Mouse (Mus musculus): ENCODE results near the gene Zfp629. TPM values are rescaled to one million over a fixed set of nuclear protein-coding genes. Genes with fewer than 3 reads are reported as not detected.

Gene Zfp629
- polyA plus RNA-seq, 1 experiment from 2014 or later: 30.8 TPM

DNA sequence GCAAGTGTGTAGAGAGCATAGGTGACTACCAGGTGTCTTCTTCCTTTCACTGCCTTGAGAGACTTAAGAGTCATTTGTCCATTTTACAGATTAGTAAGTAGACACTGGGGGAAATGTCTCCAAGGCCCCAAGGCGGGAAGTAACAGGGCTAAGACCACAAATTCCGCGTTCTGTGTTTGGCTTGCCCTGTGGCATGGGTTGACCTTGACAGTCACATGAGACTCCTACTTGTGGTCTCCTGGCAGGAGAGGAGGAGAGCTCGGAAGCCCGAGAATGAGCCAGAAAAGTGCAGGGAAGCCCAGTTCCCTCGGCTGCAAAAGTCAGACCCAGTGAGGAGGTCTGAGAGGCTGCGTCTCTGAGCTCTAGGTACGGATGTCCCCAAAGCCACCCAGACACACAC, 2.1 kb downstream of the Zfp629 start:
- H3K9me3 ChIP-seq: no peaks in the 10 kb centered on the region
- WGBS: 85% methylated on average over 8 of the region's 8 CpGs
- peaks cover 47% of the 10 kb centered on the region for H3K36me3 ChIP-seq
- H3K27me3 ChIP-seq: no peaks in the 10 kb centered on the region
- H3K4me2 ChIP-seq (replicated peaks): peak overlapping the region; percentile 88
- H3K4me1 ChIP-seq (replicated peaks): peaks cover 36% of the 10 kb centered on the region
- no peak overlapping the region for H3K27ac ChIP-seq
- H3K9ac ChIP-seq (replicated peaks): peak overlapping the region; percentile 97
- peak overlapping the region; percentile 100 for H3K4me3 ChIP-seq (replicated peaks)
- no peak for ATAC-seq

- no peak for ATAC-seq
- Histone ChIP-seq H3K27ac (no peak overlapping the region), H3K27me3 (no peaks in the 10 kb centered on the region), H3K36me3 (peaks cover 66% of the 10 kb centered on the region), H3K4me1 (replicated peaks) (peaks cover 21% of the 10 kb centered on the region), H3K9me3 (no peaks in the 10 kb centered on the region), H3K4me2 (replicated peaks) (no peak overlapping the region), H3K4me3 (replicated peaks) (no peak overlapping the region), H3K9ac (replicated peaks) (no peak overlapping the region)
- 96% methylated on average over 26 of the region's 26 CpGs for WGBS
Observed at GRCm38 (mm10) chr7:127611561-127611960, 4.0 kb downstream of the Zfp629 start.

DNA sequence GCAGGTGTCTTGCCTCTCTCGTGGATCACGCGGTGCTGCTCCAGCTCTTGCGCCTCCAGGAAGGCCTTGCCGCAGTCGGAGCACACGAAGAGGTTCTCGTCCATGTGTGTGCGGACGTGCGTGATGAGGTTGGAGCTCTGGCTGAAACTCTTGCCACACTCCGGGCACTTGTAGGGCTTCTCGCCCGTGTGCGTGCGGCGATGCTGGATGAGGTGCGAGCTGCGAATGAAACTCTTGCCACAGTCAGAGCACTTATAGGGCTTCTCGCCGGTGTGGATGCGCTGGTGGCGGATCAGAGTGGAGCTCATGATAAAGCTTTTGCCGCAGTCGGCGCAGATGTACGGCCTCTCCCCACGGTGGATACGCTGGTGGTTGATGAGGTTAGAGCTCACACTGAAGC, 4.6 kb downstream of the Zfp629 start:
- Histone ChIP-seq H3K4me3 (replicated peaks) (no peak overlapping the region), H3K9me3 (no peaks in the 10 kb centered on the region), H3K4me2 (replicated peaks) (no peak overlapping the region), H3K9ac (replicated peaks) (no peak overlapping the region), H3K27me3 (no peaks in the 10 kb centered on the region), H3K36me3 (peaks cover 72% of the 10 kb centered on the region), H3K4me1 (replicated peaks) (peaks cover 16% of the 10 kb centered on the region), H3K27ac (no peak overlapping the region)
- 97% methylated on average over 29 of the region's 29 CpGs for WGBS
- no peak for ATAC-seq

GRCm38 (mm10) chr7:127607150-127607549, 8.4 kb downstream of the Zfp629 start:
- H3K4me2 ChIP-seq (replicated peaks): no peak overlapping the region
- H3K9me3 ChIP-seq: no peaks in the 10 kb centered on the region
- H3K36me3 ChIP-seq: peaks cover 94% of the 10 kb centered on the region
- H3K27me3 ChIP-seq: no peaks in the 10 kb centered on the region
- WGBS: 83% methylated on average over 6 of the region's 6 CpGs
- no peak for ATAC-seq
- no peak overlapping the region for H3K4me3 ChIP-seq (replicated peaks)
- no peak overlapping the region for H3K9ac ChIP-seq (replicated peaks)
- H3K27ac ChIP-seq: no peak overlapping the region
- no peaks in the 10 kb centered on the region for H3K4me1 ChIP-seq (replicated peaks)

DNA sequence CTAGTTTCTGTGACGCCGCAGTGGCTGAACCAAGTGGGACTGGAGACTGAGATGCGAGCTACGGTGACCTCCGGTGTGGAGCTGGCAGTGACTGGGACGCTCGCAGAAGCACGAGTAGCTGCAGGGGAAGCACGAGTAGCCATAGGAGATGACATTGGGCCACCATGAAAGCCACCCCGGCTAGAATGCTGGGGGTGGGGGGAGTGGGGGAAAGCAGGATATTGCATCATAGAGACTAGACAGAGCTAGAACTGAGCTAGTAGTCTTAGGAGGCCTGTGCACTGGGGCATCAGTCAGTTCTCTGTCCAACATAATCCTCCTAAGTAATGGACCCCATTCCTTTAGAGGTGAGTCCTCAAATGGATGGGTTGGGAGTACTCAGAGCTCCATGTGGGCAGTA, 11.3 kb downstream of the Zfp629 start:
- H3K27ac ChIP-seq: no peak overlapping the region

DNA sequence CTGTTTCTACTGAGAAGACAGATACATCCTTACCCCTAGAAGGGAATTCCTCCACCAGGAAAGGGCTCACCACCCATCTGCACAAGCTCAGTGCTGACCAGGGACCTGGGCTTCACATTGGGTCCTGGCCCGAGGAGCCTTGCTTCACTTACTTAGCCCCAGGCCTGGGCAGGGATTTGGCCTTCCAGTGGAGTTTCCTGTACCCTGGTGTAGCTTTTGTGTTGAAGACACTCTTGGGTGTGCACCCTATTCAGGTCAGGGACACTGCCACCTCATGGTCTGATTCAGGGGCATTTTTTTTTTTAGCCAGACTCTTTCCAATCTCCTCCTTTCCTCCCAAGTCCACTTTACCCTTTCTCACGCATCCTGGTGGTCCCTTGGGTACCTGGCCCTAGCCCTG, 12.7 kb downstream of the Zfp629 start:
- ATAC-seq: no peak
- H3K4me3 ChIP-seq (replicated peaks): no peak overlapping the region
- H3K9ac ChIP-seq (replicated peaks): no peak overlapping the region
- H3K4me1 ChIP-seq (replicated peaks): no peaks in the 10 kb centered on the region
- no peaks in the 10 kb centered on the region for H3K9me3 ChIP-seq
- WGBS: 87% methylated on average over 2 of the region's 2 CpGs
- no peak overlapping the region for H3K4me2 ChIP-seq (replicated peaks)
- H3K36me3 ChIP-seq: peaks cover 93% of the 10 kb centered on the region
- H3K27me3 ChIP-seq: no peaks in the 10 kb centered on the region
- no peak overlapping the region for H3K27ac ChIP-seq

More for the DNA sequence above, 11.3 kb downstream of the Zfp629 start:
- no peak overlapping the region for H3K4me2 ChIP-seq (replicated peaks)
- H3K27me3 ChIP-seq: no peaks in the 10 kb centered on the region
- no peaks in the 10 kb centered on the region for H3K4me1 ChIP-seq (replicated peaks)
- no peaks in the 10 kb centered on the region for H3K9me3 ChIP-seq
- 93% methylated on average over 10 of the region's 10 CpGs for WGBS
- no peak for ATAC-seq
- no peak overlapping the region for H3K4me3 ChIP-seq (replicated peaks)
- no peak overlapping the region for H3K9ac ChIP-seq (replicated peaks)
- peaks cover 93% of the 10 kb centered on the region for H3K36me3 ChIP-seq

DNA sequence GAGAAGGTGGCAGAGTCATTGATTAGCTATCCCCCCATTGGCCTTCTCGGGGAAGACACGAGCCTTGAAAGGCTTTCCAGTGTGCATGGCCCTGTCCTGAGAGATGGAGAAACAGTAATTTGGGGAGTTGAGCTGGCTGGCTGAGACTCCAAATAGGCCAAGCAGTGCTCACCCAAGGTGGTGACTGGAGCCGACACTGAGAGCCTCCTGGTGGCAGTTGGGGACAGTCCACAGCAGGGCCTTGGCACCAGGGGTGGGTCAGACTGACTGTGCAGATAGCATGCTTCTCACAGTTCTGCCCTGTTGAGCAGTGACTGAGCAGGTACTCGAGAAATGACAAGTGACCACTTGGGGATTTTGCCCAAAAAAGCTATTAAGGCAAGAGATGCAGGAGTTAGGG, 13.9 kb downstream of the Zfp629 start:
- H3K27ac ChIP-seq: no peak overlapping the region
- H3K36me3 ChIP-seq: peaks cover 93% of the 10 kb centered on the region
- no peak for ATAC-seq
- no peaks in the 10 kb centered on the region for H3K27me3 ChIP-seq
- H3K4me3 ChIP-seq (replicated peaks): no peak overlapping the region
- no peaks in the 10 kb centered on the region for H3K4me1 ChIP-seq (replicated peaks)
- H3K4me2 ChIP-seq (replicated peaks): no peak overlapping the region
- H3K9me3 ChIP-seq: no peaks in the 10 kb centered on the region
- H3K9ac ChIP-seq (replicated peaks): no peak overlapping the region
- 90% methylated on average over 4 of the region's 4 CpGs for WGBS

DNA sequence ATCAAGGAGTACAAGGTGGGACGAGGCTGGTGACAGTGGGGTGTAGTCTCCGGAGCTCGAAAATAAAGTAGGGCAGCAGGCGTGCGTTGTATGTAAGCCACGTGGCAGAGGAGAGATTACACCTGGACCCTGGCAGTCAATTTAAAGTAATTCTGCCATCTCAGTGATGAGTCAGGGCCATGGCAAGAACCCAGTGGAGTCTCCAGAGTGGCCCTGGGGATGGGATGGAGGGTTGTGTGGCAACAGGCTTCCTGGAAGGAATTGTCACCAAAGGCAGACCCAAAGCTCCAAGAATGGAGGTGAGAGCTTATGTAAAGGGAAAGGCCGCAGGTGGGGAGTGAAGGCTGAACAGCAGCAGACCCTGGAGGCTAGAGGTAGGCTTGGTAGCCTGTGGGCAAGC, 15.0 kb downstream of the Zfp629 start:
- no peak overlapping the region for H3K9ac ChIP-seq (replicated peaks)
- peaks cover 93% of the 10 kb centered on the region for H3K36me3 ChIP-seq
- H3K4me1 ChIP-seq (replicated peaks): no peaks in the 10 kb centered on the region
- H3K27ac ChIP-seq: no peak overlapping the region
- H3K4me3 ChIP-seq (replicated peaks): no peak overlapping the region
- ATAC-seq: no peak
- no peaks in the 10 kb centered on the region for H3K9me3 ChIP-seq
- WGBS: 96% methylated on average over 7 of the region's 7 CpGs
- no peak overlapping the region for H3K4me2 ChIP-seq (replicated peaks)
- H3K27me3 ChIP-seq: no peaks in the 10 kb centered on the region

DNA sequence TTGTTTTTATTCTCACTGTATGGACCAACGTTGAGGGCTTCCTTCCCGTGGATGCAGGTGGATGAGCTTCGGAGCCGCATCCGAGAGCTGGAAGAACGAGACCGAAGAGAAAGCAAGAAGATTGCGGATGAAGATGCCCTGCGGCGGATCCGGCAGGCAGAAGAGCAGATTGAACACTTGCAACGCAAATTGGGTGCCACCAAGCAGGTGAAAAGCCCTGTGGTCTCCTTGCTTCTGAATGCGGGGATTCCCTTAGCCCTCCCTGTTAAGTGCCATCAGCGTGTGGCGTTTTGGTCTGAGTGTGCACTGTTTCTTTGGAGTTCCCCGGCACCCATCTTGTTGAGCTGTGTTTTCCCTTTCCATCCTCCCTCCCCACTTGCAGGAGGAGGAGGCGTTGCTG, 18.9 kb downstream of the Zfp629 start:
- H3K27me3 ChIP-seq: no peaks in the 10 kb centered on the region
- H3K36me3 ChIP-seq: peaks cover 99% of the 10 kb centered on the region
- H3K4me1 ChIP-seq (replicated peaks): no peaks in the 10 kb centered on the region
- no peaks in the 10 kb centered on the region for H3K9me3 ChIP-seq
- WGBS: 94% methylated on average over 17 of the region's 17 CpGs
- no peak overlapping the region for H3K4me3 ChIP-seq (replicated peaks)
- no peak overlapping the region for H3K4me2 ChIP-seq (replicated peaks)
- no peak overlapping the region for H3K9ac ChIP-seq (replicated peaks)
- no peak for ATAC-seq
- no peak overlapping the region for H3K27ac ChIP-seq

DNA sequence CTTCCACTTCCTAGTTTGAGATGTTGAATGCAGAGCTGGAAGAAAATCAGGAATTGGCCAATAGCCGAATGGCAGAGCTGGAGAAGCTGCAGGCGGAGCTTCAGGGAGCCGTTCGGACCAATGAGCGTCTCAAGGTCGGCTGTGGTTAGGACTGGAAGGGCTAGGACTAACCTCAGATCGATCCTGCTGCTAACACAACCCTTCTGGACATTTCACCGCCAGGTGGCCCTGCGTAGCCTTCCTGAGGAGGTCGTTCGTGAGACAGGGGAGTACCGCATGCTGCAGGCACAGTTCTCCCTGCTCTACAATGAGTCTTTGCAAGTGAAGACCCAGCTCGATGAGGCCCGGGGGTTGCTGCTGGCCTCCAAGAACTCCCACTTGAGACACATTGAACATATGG, 23.0 kb downstream of the Zfp629 start:
- Histone ChIP-seq H3K9me3 (no peaks in the 10 kb centered on the region), H3K4me3 (replicated peaks) (no peak overlapping the region), H3K36me3 (peaks cover 80% of the 10 kb centered on the region), H3K9ac (replicated peaks) (no peak overlapping the region), H3K27ac (no peak overlapping the region), H3K4me1 (replicated peaks) (peaks cover 13% of the 10 kb centered on the region), H3K4me2 (replicated peaks) (no peak overlapping the region), H3K27me3 (no peaks in the 10 kb centered on the region)
- 89% methylated on average over 14 of the region's 14 CpGs for WGBS
- ATAC-seq: no peak

- WGBS: 94% methylated on average over 10 of the region's 10 CpGs
- Histone ChIP-seq H3K27me3 (no peaks in the 10 kb centered on the region), H3K4me1 (replicated peaks) (peaks cover 20% of the 10 kb centered on the region), H3K36me3 (peaks cover 65% of the 10 kb centered on the region), H3K9me3 (no peaks in the 10 kb centered on the region), H3K4me2 (replicated peaks) (no peak overlapping the region), H3K4me3 (replicated peaks) (no peak overlapping the region), H3K9ac (replicated peaks) (no peak overlapping the region), H3K27ac (no peak overlapping the region)
- no peak for ATAC-seq
Observed at GRCm38 (mm10) chr7:127591108-127591507, 24.5 kb downstream of the Zfp629 start.

DNA sequence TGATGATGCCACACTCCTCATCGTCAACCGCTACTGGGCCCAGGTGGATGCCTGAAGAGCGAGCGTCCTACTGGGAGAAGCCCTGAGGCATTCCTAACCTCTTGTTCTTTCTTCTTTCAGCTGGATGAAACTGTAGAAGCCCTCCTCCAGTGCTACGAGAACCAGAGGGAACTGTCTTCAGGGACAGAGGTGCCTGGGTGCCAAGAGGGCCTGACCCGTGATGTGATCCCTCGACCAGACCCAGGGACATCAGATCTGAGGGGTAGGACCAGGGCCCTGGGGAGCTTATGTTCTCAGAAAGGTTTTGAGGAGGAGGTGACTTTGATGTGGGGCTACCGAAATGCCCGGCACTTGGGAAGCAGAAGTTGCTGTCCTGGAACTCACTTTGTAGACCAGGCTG, 26.0 kb downstream of the Zfp629 start:
- Histone ChIP-seq H3K4me1 (replicated peaks) (peaks cover 20% of the 10 kb centered on the region), H3K27me3 (no peaks in the 10 kb centered on the region), H3K4me2 (replicated peaks) (peak overlapping the region; percentile 91), H3K36me3 (peaks cover 58% of the 10 kb centered on the region), H3K9me3 (no peaks in the 10 kb centered on the region), H3K27ac (no peak overlapping the region), H3K4me3 (replicated peaks) (peak overlapping the region; percentile 94), H3K9ac (replicated peaks) (peak overlapping the region; percentile 90; the same call in 1 of the 2 replicates)
- WGBS: 93% methylated on average over 9 of the region's 9 CpGs
- ATAC-seq: no peak

DNA sequence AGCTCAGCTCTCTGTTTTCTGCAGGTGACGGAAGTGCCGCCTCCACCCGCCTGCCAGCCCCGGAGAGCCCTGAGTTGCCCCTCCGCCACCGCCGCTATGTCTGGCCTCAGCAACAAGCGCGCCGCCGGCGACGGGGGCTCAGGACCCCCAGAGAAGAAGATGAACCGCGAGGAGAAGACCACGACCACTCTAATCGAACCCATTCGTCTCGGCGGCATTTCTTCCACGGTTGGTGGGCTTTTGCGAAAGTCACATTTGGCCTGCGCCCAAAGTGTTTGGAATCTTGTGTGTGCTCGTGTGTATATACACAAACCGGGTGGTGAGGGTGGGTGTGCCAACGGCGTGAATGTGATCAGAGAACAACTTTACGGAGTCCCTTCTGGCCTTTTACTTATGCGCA, 26.7 kb downstream of the Zfp629 start:
- Histone ChIP-seq H3K4me3 (replicated peaks) (peak overlapping the region; percentile 94), H3K4me2 (replicated peaks) (peak overlapping the region; percentile 91), H3K9me3 (no peaks in the 10 kb centered on the region), H3K9ac (replicated peaks) (peak overlapping the region; percentile 90), H3K27ac (peak overlapping the region; percentile 78), H3K27me3 (no peaks in the 10 kb centered on the region), H3K36me3 (peaks cover 58% of the 10 kb centered on the region), H3K4me1 (replicated peaks) (peaks cover 20% of the 10 kb centered on the region)
- no peak for ATAC-seq
- WGBS: 4% methylated on average over 29 of the region's 29 CpGs
